Mouse (Mus musculus): ENCODE results near the gene Lgi1. TPM values are rescaled to one million over a fixed set of nuclear protein-coding genes. Genes with fewer than 3 reads are reported as not detected.

The Lgi1 gene
- polyA plus RNA-seq, 1 experiment from 2014 or later = 9.5 TPM

DNA sequence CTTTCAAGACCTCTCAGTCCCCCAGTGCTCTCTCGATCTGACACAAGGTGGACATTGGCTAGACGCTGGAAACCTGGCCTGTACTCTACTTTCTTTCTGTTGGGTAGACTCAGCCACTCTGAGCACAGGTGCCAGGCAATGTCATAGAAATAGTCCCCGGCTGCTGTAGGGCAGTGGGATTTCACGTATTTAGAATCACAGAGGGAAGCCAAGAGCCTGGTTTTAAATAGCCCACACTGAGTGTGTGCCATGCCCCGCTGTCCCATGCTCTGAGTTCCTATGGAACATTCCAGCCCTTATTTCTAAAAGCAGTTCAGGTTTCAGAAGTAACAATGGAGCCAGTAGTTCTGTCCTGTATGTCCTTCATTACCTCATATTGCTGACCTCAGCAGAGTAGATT, 3.1 kb downstream of the Lgi1 start:
- no peaks in the 10 kb centered on the region for H3K36me3 ChIP-seq
- ATAC-seq (ENCODE audit: low read depth) = no peak
- H3K9me3 ChIP-seq = no peaks in the 10 kb centered on the region
- H3K4me2 ChIP-seq = no peak overlapping the region
- H3K4me1 ChIP-seq (replicated peaks) = peaks cover 16% of the 10 kb centered on the region
- H3K27ac ChIP-seq (replicated peaks) = no peak overlapping the region
- peaks cover 3% of the 10 kb centered on the region; the same call in 1 of the 2 replicates for H3K27me3 ChIP-seq
- H3K4me3 ChIP-seq = no peak overlapping the region
- no peak overlapping the region for H3K9ac ChIP-seq
- WGBS = 79% methylated on average over 5 of the region's 5 CpGs

DNA sequence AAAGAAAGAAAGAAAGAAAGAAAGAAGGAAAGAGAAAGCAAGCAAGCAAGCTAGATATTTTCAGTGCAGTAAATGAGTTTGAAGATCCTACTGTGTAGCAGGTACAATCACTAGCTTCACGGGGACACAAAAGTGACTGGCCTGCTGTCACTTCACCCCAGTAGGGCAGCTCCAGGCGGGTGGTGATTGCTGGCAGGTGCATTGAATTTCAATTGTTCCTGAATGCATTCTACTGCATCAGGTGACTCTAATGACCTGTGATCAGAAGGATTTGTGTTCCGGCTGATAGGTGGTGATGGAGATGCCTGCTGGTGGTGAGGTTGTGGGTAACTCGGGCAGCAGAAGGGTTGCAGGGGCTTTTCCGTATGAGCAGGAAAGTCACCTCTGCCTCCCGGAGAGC, 6.7 kb downstream of the Lgi1 start:
- WGBS = 26% methylated on average over 6 of the region's 6 CpGs

DNA sequence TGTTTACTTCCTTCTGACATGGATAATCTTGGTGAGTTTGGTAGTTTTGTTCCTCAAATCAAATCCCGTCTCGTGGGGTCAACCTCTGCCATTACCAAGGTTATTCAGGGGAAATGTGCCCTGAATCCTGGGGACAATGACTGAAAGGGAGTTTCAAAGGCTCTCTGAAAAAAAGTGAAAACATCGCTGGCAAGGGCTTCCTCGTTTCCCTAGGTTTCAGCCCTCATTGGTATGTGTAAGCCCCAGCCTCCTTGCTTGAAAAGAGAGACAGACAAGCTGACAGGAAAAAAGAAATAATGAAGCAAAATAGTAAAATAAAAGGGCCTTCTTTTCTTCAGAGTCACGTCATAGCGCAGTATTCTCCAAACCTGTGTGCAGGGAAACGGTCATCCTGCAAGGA, 9.5 kb downstream of the Lgi1 start:
- no peak for ATAC-seq (ENCODE audit: low read depth)
- H3K27ac ChIP-seq (replicated peaks) = no peak overlapping the region
- H3K36me3 ChIP-seq = no peaks in the 10 kb centered on the region
- no peak overlapping the region for H3K9ac ChIP-seq
- no peak overlapping the region for H3K4me2 ChIP-seq
- 64% methylated on average over 7 of the region's 7 CpGs for WGBS
- H3K4me3 ChIP-seq = no peak overlapping the region
- no peaks in the 10 kb centered on the region for H3K9me3 ChIP-seq
- H3K27me3 ChIP-seq = no peaks in the 10 kb centered on the region
- H3K4me1 ChIP-seq (replicated peaks) = no peaks in the 10 kb centered on the region

More for the DNA sequence above, 6.7 kb downstream of the Lgi1 start:
- no peaks in the 10 kb centered on the region for H3K4me1 ChIP-seq (replicated peaks)
- no peaks in the 10 kb centered on the region for H3K27me3 ChIP-seq
- H3K9me3 ChIP-seq = no peaks in the 10 kb centered on the region
- no peak overlapping the region for H3K4me3 ChIP-seq
- H3K36me3 ChIP-seq = no peaks in the 10 kb centered on the region
- no peak overlapping the region for H3K4me2 ChIP-seq
- no peak overlapping the region for H3K27ac ChIP-seq (replicated peaks)
- no peak overlapping the region for H3K9ac ChIP-seq
- ATAC-seq (ENCODE audit: low read depth) = no peak

DNA sequence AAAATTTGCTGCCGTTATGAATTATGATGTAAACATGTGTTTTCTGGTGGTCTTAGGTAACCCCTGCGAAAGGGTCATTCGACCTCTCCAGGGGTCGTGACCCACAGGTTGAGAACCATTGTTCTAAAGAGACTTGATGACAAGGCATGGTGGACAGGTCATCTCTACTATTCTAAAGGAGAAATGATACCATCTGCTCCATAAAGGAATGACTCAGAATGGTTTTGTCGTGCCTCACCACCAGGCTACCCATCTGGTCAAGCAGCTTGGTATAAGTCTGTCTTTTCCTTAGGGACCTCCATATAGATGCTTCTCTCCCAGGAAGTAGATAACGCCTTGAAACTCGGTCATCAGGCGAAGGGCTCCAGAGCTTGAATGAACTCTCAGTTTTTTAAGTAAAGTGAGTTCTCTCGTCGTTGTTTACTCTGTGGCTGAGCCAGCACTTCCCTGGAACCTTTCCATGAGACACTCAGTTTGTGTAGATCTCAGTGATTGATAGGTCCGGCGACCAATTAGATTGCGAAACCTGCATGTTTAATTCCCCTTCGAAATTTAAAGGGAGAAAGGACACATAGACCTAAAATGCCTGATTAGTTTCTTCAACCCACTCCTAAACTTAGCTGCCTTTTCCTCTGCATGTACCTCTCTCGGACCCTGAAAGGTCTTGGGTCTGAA, 10.5 kb downstream of the Lgi1 start:
- Histone ChIP-seq H3K9ac (no peak overlapping the region), H3K36me3 (no peaks in the 10 kb centered on the region), H3K27ac (replicated peaks) (no peak overlapping the region), H3K9me3 (no peaks in the 10 kb centered on the region), H3K4me1 (replicated peaks) (no peaks in the 10 kb centered on the region), H3K27me3 (no peaks in the 10 kb centered on the region), H3K4me3 (no peak overlapping the region), H3K4me2 (no peak overlapping the region)
- ATAC-seq (ENCODE audit: low read depth) = no peak
- WGBS = 89% methylated on average over 15 of the region's 15 CpGs

DNA sequence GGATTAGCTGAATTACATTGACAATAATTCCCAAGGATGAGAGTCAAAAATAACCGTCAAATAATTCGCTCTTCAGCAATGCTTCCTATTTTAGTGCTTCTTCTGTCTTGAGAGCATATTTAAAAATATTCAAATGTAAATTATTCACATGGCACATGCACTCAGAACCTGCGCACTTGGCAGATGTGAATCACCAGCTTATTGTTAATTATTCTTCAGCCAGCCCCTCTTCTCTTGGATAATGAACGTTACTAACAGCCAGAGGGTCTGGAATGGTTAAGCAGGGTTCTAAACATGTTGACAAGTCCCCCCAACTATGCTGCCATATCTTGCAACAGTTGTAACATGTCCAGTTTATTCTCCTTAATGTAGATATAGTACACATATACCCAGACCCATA, 11.9 kb downstream of the Lgi1 start:
- no peaks in the 10 kb centered on the region for H3K9me3 ChIP-seq

DNA sequence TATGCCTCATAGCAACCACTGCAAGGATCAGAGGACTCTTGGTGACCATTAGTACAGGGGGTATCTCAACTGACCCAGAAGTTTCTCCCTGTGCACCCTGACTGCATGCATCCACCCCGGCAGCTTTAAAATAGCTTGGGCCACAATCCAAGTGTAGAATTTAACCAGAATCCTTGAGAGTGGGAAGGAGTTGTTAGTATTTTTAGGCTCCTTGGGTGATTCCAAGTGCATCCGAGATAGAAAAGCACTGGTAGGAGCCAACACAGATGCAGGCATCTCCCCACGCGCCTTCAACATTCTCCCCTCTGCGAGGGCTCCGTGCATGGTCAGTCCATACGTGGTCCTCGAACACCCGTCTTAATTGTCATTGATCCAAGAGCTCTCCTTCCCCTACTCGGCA, 15.9 kb downstream of the Lgi1 start:
- Histone ChIP-seq H3K4me3 (no peak overlapping the region), H3K9ac (no peak overlapping the region), H3K36me3 (no peaks in the 10 kb centered on the region), H3K9me3 (no peaks in the 10 kb centered on the region), H3K27ac (replicated peaks) (no peak overlapping the region), H3K27me3 (no peaks in the 10 kb centered on the region), H3K4me1 (replicated peaks) (no peaks in the 10 kb centered on the region), H3K4me2 (no peak overlapping the region)
- WGBS = 93% methylated on average over 10 of the region's 10 CpGs
- ATAC-seq (ENCODE audit: low read depth) = no peak

More for the DNA sequence above, 11.9 kb downstream of the Lgi1 start:
- Histone ChIP-seq H3K4me2 (no peak overlapping the region), H3K27me3 (no peaks in the 10 kb centered on the region), H3K4me3 (no peak overlapping the region), H3K9ac (no peak overlapping the region), H3K36me3 (no peaks in the 10 kb centered on the region), H3K4me1 (replicated peaks) (no peaks in the 10 kb centered on the region), H3K27ac (replicated peaks) (no peak overlapping the region)
- 75% methylated on average over 4 of the region's 4 CpGs for WGBS
- no peak for ATAC-seq (ENCODE audit: low read depth)

DNA sequence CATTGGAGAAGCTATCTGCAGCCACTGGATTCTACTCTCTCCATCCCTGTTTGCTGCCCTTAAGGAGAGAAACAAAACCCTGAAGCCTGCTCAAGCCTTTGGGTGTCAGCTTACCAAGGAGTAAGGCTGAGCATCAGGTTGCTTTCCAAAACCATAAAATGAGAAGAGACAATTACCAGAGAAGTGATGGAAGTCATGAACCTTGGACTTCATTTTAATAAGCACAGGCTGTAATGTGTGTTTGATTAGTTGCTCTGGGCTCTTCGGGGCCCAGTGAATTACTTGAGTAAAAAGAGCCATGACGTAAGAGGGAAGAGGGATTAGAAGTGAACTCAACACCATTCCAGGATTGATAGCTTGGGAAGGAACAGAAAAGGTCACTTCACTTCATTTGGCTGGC, 18.1 kb downstream of the Lgi1 start:
- H3K27me3 ChIP-seq = no peaks in the 10 kb centered on the region
- H3K9ac ChIP-seq = no peak overlapping the region
- WGBS = 62% methylated on average over 2 of the region's 2 CpGs
- no peak overlapping the region for H3K27ac ChIP-seq (replicated peaks)
- H3K4me2 ChIP-seq = no peak overlapping the region
- no peaks in the 10 kb centered on the region for H3K4me1 ChIP-seq (replicated peaks)
- no peaks in the 10 kb centered on the region for H3K9me3 ChIP-seq
- no peak overlapping the region for H3K4me3 ChIP-seq
- H3K36me3 ChIP-seq = no peaks in the 10 kb centered on the region
- no peak for ATAC-seq (ENCODE audit: low read depth)

DNA sequence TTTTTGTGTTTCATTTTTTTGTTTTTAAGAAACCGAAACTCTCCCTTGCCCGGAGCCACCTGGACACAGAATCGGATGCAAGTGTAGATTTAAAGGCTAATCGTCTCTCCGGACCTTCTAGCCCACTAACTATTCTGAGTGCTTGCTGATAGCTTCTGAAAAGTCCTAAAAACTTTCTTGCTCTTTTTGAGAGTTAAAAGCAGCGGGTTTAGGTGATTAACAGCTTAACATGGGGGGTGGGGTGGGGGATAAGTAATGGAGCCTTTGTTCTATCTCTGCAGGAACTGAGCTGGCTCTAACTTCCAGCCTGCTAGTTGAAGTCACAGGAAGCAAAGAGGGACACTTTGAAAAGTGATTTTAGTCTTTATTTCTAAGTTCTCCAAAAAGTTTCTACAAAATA, 24.2 kb downstream of the Lgi1 start:
- H3K4me3 ChIP-seq = no peak overlapping the region

DNA sequence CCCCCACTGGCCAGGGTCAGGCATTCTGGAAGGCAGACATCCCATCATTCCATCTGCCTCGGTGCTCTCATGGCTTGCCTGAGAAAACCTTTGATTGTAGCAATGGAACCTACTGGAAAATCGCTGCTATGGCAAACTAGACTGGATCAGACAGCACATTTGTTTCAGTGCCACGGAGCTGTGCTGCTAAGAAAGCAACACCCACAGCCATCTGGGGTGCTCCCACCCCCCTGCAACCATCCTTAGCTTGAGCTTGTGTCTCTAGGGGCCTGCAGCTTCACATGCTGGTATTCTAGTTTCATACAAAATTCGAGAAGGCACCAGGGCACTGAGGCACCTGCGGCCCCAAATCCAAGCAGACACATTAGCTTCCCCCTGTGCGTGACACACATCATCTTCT, 27.1 kb downstream of the Lgi1 start:
- Histone ChIP-seq H3K4me1 (replicated peaks) (no peaks in the 10 kb centered on the region), H3K9ac (no peak overlapping the region), H3K36me3 (no peaks in the 10 kb centered on the region), H3K9me3 (no peaks in the 10 kb centered on the region), H3K27ac (replicated peaks) (no peak overlapping the region), H3K27me3 (no peaks in the 10 kb centered on the region), H3K4me3 (no peak overlapping the region), H3K4me2 (no peak overlapping the region)
- ATAC-seq (ENCODE audit: low read depth) = no peak
- WGBS = 78% methylated on average over 6 of the region's 6 CpGs

More for the DNA sequence above, 24.2 kb downstream of the Lgi1 start:
- Histone ChIP-seq H3K4me2 (no peak overlapping the region), H3K9ac (no peak overlapping the region), H3K4me1 (replicated peaks) (no peaks in the 10 kb centered on the region), H3K9me3 (no peaks in the 10 kb centered on the region), H3K27ac (replicated peaks) (no peak overlapping the region), H3K36me3 (no peaks in the 10 kb centered on the region), H3K27me3 (no peaks in the 10 kb centered on the region)
- ATAC-seq (ENCODE audit: low read depth) = no peak
- WGBS = 71% methylated on average over 6 of the region's 6 CpGs

DNA sequence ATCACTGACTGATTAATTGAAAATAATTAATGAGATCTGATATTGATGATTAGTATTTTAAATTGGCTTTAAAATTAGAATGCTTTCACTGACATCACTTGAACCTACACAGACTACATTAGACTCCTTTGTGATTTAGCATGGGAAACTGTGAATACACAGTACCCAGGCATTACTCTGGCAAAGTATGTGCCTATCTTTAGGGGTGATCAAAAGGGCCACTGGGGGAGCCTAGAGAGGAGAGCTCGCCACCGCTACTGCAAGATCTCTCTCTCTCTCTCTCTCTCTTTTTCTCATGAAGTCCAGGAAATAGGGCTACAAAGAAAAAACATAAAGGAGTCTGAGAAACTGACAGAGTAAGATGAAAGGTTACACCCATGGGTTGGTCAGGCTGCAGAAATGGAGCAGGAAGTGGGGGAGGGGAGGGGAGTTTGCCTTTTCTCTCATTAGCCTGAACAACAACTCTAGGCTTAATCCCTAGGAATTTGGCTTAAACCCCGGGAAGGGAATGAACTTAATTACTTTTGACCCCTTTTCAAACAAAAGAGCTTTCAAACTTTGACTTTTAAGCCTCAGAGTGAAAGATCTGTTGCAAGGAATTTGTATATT, 33.8 kb downstream of the Lgi1 start:
- Histone ChIP-seq H3K4me1 (replicated peaks) (no peaks in the 10 kb centered on the region), H3K27me3 (no peaks in the 10 kb centered on the region), H3K36me3 (no peaks in the 10 kb centered on the region; the same call in 1 of the 2 replicates), H3K27ac (replicated peaks) (no peak overlapping the region), H3K9me3 (no peaks in the 10 kb centered on the region), H3K4me2 (no peak overlapping the region), H3K4me3 (no peak overlapping the region), H3K9ac (no peak overlapping the region)
- no peak for ATAC-seq (ENCODE audit: low read depth)
- 18% methylated on average over 3 of the region's 3 CpGs for WGBS

DNA sequence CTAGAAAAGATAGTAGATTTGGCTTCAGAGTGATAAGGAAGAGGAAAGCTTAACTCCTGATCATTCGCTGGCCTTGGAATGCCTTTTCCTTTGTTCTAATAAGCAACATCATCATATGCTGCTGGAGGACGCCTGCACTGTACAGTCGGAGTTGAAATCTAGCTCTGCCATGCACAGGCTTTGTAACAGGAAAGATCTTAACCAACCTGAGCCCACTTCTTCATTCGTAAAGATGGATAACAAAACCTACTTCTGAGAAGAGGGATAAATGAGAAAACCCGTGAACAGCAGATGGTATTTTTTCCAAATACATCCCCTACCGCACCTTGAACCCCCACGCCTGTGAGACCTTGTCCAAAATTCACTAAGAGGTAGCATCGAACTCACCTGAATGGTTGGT, 43.8 kb downstream of the Lgi1 start:
- Histone ChIP-seq H3K9ac (no peak overlapping the region), H3K27ac (replicated peaks) (no peak overlapping the region), H3K4me2 (no peak overlapping the region), H3K27me3 (no peaks in the 10 kb centered on the region), H3K36me3 (no peaks in the 10 kb centered on the region; the same call in 1 of the 2 replicates), H3K4me3 (no peak overlapping the region), H3K4me1 (replicated peaks) (no peaks in the 10 kb centered on the region), H3K9me3 (no peaks in the 10 kb centered on the region)
- WGBS = 90% methylated on average over 8 of the region's 8 CpGs
- no peak for ATAC-seq (ENCODE audit: low read depth)

DNA sequence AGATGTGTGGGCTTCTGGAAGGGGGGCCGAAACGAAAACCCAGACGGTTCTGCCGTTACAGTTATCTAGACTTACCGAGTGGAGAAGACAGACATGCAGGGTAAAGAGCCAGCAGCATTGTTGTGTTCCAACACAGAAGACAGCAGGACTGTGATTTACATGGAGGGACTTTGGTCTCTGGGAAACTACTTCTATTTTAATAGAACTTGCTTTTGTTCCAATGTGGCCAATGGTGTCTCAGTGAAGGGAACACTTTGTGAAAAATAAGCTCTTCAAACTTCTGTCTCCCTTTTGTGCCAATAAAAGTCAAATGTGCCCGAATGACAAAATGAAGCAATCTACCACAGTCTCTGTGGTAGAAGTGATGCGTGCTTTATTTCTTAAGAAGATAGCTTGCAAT, 50.8 kb downstream of the Lgi1 start:
- 80% methylated on average over 7 of the region's 7 CpGs for WGBS
- Histone ChIP-seq H3K4me2 (no peak overlapping the region), H3K4me1 (replicated peaks) (no peaks in the 10 kb centered on the region), H3K27me3 (no peaks in the 10 kb centered on the region), H3K9ac (no peak overlapping the region), H3K4me3 (no peak overlapping the region), H3K9me3 (peaks cover 5% of the 10 kb centered on the region; the same call in 1 of the 2 replicates), H3K27ac (replicated peaks) (no peak overlapping the region), H3K36me3 (no peaks in the 10 kb centered on the region)
- no peak for ATAC-seq (ENCODE audit: low read depth)

Data from neural tube, embryonic 13.5 days (tissue).